Mouse (Mus musculus) spleen, postnatal 14 days (tissue): ENCODE results near the gene Fkrp.

Source experiments
- DNase-seq, 2 experiments: peaks; one replicate each; pipeline ENCODE4 v3.0.0; 2021 to 2022; ENCODE audit warnings: low spot score in 2 of 2

Fkrp gene

GRCm38 (mm10) chr7:16793010-16793725, 23.4 kb downstream of the Fkrp start:
- no peak for DNase-seq

GRCm38 (mm10) chr7:16792316-16792715, 24.2 kb downstream of the Fkrp start:
- no peak for DNase-seq

- no peak for DNase-seq
Observed at GRCm38 (mm10) chr7:16785541-16786083, 30.9 kb downstream of the Fkrp start.

- peak; percentile 29 to 31 for DNase-seq
Observed at GRCm38 (mm10) chr7:16784498-16784976, 32.0 kb downstream of the Fkrp start.

- DNase-seq: peak; percentile 40 to 57
Observed at GRCm38 (mm10) chr7:16783758-16784415, 32.6 kb downstream of the Fkrp start.

- peak; percentile 64 to 66 for DNase-seq
Observed at GRCm38 (mm10) chr7:16783224-16783688, 33.3 kb downstream of the Fkrp start.

- no peak for DNase-seq
Observed at GRCm38 (mm10) chr7:16782555-16783125, 33.9 kb downstream of the Fkrp start.

GRCm38 (mm10) chr7:16781816-16782554, 34.5 kb downstream of the Fkrp start:
- DNase-seq: peak; percentile 25 to 39

GRCm38 (mm10) chr7:16781555-16781815, 35.0 kb downstream of the Fkrp start:
- no peak for DNase-seq

- peak; percentile 92 to 95 for DNase-seq
Observed at GRCm38 (mm10) chr7:16780825-16781554, 35.5 kb downstream of the Fkrp start, which contains the start of gene Slc1a5. Slc1a5 (plus strand) TSS chr7:16781340.

GRCm38 (mm10) chr7:16780076-16780475, 36.5 kb downstream of the Fkrp start:
- DNase-seq: no peak

GRCm38 (mm10) chr7:16775888-16776287, 40.6 kb downstream of the Fkrp start:
- no peak for DNase-seq

GRCm38 (mm10) chr7:16766443-16766842, 50.1 kb downstream of the Fkrp start:
- DNase-seq: no peak

- no peak for DNase-seq
Observed at GRCm38 (mm10) chr7:16763463-16764218, 52.9 kb downstream of the Fkrp start.

GRCm38 (mm10) chr7:16761630-16762029, 54.9 kb downstream of the Fkrp start:
- DNase-seq: no peak

- no peak for DNase-seq
Observed at GRCm38 (mm10) chr7:16761005-16761481, 55.5 kb downstream of the Fkrp start.

- DNase-seq: no peak
Observed at GRCm38 (mm10) chr7:16760292-16760691, 56.2 kb downstream of the Fkrp start.
